Mouse (Mus musculus) hindbrain, postnatal 0 days (tissue): ENCODE measurements at regions not wholly inside any gene's neighbourhood (a gene's known extent, or its start where the extent isn't known, plus 50 kb on each side); places are given as distances from the start of the nearest gene placed in this dataset.

Experiments used
- ATAC-seq: fragments of 200-750 bp; cut with Nextera tagmentation; 2 replicates; pipeline ENCODE4 v1.8.0; 2017; ENCODE audit warnings: mild to moderate bottlenecking, moderate TSS enrichment, moderate library complexity
- DNase-seq: peaks from one replicate; pipeline ENCODE4 v3.0.0-alpha.2; 2015; ENCODE audit warnings: low spot score
- H3K27ac ChIP-seq: fragments of 300-500 bp; sonication (generic); 2 replicates; pipeline ENCODE4 v1.5.1; 2014; ENCODE audit warnings: mild to moderate bottlenecking
- H3K27me3 ChIP-seq: fragments of 300-500 bp; sonication (generic); 2 replicates; pipeline ENCODE4 v1.6.1; 2014; ENCODE audit warnings: low read length, mixed read lengths; ENCODE audit not compliant: insufficient read depth
- H3K36me3 ChIP-seq: fragments of 300-500 bp; sonication (generic); 2 replicates; pipeline ENCODE4 v1.6.1; 2014; ENCODE audit warnings: low read length, mixed read lengths; ENCODE audit not compliant: insufficient read depth
- H3K4me1 ChIP-seq: fragments of 300-500 bp; sonication (generic); 2 replicates; pipeline ENCODE4 v1.6.1; 2014; ENCODE audit warnings: antibody characterized with exemption, low read length, mixed read lengths; ENCODE audit not compliant: insufficient read depth
- H3K4me2 ChIP-seq: fragments of 300-500 bp; sonication (generic); 2 replicates; pipeline ENCODE4 v1.6.1; 2014; ENCODE audit warnings: low read depth, mild to moderate bottlenecking, low read length, moderate library complexity, mixed read lengths
- H3K4me3 ChIP-seq: fragments of 300-500 bp; sonication (generic); 2 replicates; pipeline ENCODE4 v1.5.1; 2014; ENCODE audit warnings: low read length
- H3K9ac ChIP-seq: fragments of 300-500 bp; sonication (generic); replicated peaks from 2 replicates; pipeline ENCODE4 v1.6.1; 2014; ENCODE audit warnings: mild to moderate bottlenecking, low read length, moderate library complexity, mixed read lengths
- H3K9me3 ChIP-seq: fragments of 300-500 bp; sonication (generic); 2 replicates; pipeline ENCODE4 v1.6.1; 2016; ENCODE audit warnings: low read length, mixed read lengths
- CTCF ChIP-seq: IDR thresholded peaks from 2 replicates; pipeline ENCODE4 v1.5.1; 2016; ENCODE audit warnings: antibody characterized with exemption, control low read depth, low read depth
- WGBS: fragments of 180-500 bp; shearing (Covaris S2); extraction: QIAGEN DNeasy Blood & Tissue Kit; methylation state at CpG from one replicate; pipeline ENCODE4 v1.1.7; 2014; 5-methylcytosine and 5-hydroxymethylcytosine counted together

GRCm38 (mm10) chr13:79029974-79030373 lies 830.4 kb upstream of the Nr2f1 start:
- no peaks in the 10 kb centered on the region for H3K9me3 ChIP-seq
- H3K4me2 ChIP-seq: no peak overlapping the region
- H3K9ac ChIP-seq: no peak overlapping the region
- no peaks in the 10 kb centered on the region for H3K36me3 ChIP-seq
- ATAC-seq (no peak), DNase-seq (no peak)
- H3K27me3 ChIP-seq: no peaks in the 10 kb centered on the region
- TF ChIP-seq CTCF: no peak
- no peak overlapping the region for H3K4me3 ChIP-seq
- H3K27ac ChIP-seq: no peak overlapping the region
- H3K4me1 ChIP-seq: no peaks in the 10 kb centered on the region

DNA sequence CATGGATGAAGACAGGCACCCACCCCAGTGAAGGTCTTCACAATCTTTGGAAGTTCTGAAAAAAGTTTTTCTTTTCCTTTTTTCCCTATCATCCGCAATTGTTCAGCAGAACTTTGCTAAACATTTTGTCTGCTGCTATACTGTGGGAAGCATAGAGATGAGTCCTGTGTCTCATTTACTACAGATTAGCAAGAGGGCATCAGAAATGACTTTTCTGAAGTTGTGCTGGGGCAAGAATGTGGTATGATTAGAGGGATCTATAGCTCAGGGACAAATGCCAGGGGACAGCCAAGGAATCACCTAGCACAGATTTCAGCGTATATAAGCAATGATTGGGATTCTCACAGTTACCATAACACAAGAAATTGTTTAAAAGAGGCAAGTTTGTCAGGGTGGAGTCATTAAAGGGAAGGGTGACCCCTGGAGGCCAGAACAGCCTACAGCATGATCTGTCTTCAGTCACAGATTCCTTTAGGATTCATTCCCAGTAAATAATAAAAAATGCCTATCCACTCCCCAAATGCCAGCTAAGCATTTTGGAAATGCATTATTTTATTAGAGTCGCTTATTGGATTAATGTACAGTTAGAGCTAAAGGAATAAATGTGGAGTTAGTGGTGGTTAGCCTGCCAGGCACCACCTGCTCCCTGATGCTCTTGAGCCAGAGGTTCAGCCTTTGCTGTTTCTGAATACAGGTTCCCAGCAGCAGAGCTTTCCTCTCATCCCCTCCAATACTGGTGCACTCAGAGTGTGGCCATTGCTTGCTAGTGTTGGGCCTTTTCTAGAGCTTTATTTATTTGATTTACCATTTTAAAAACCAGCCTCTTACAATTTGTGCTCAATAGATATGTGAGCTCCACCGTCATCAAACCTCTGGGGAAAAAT lies 828.6 kb upstream of the Nr2f1 start:
- Histone ChIP-seq H3K4me3 (no peak overlapping the region), H3K4me1 (no peaks in the 10 kb centered on the region), H3K36me3 (no peaks in the 10 kb centered on the region), H3K9me3 (no peaks in the 10 kb centered on the region), H3K9ac (no peak overlapping the region), H3K27ac (no peak overlapping the region), H3K27me3 (no peaks in the 10 kb centered on the region), H3K4me2 (no peak overlapping the region)
- WGBS: 44% methylated on average over 4 of the region's 4 CpGs
- peak; percentile 56 for DNase-seq
- peak; percentile 68 for TF ChIP-seq CTCF
- no peak for ATAC-seq

DNA sequence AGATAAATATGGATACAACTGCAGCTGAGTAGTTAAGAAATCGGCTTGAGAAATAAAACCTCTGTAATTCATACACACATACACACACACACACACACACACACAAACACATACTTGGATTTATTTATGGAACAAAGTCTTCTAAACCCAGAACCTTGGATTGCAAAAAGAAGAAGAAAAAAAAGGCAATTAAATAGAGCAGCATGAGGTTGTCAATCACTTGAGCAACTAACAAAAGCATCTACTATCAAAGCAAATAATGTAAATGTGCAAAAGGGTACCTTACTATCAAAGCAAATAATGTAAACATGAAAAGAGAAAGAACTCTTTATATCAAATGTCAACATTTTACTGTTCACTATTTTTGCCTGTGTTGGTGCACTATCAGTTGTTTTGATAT lies 826.1 kb upstream of the Nr2f1 start:
- TF ChIP-seq CTCF: no peak
- Histone ChIP-seq H3K9me3 (no peaks in the 10 kb centered on the region), H3K36me3 (no peaks in the 10 kb centered on the region), H3K4me3 (no peak overlapping the region), H3K27me3 (no peaks in the 10 kb centered on the region), H3K9ac (no peak overlapping the region), H3K4me1 (no peaks in the 10 kb centered on the region), H3K4me2 (no peak overlapping the region), H3K27ac (no peak overlapping the region)
- DNase-seq: no peak
- 22% methylated on average over 1 of the region's 1 CpGs for WGBS
- no peak for ATAC-seq

- H3K27me3 ChIP-seq: no peaks in the 10 kb centered on the region
- no peaks in the 10 kb centered on the region for H3K4me1 ChIP-seq
- H3K36me3 ChIP-seq: no peaks in the 10 kb centered on the region
- DNase-seq (peak; percentile 6), ATAC-seq (no peak)
- no peak overlapping the region for H3K9ac ChIP-seq
- H3K4me3 ChIP-seq: no peak overlapping the region
- no peaks in the 10 kb centered on the region for H3K9me3 ChIP-seq
- H3K4me2 ChIP-seq: no peak overlapping the region
- no peak for TF ChIP-seq CTCF
- 71% methylated on average over 2 of the region's 2 CpGs for WGBS
- no peak overlapping the region for H3K27ac ChIP-seq
Observed at GRCm38 (mm10) chr13:79018051-79018450, 818.5 kb upstream of the Nr2f1 start.

GRCm38 (mm10) chr13:79003313-79003712 lies 803.8 kb upstream of the Nr2f1 start:
- H3K9me3 ChIP-seq: no peaks in the 10 kb centered on the region
- no peaks in the 10 kb centered on the region for H3K36me3 ChIP-seq
- 79% methylated on average over 1 of the region's 1 CpGs for WGBS
- H3K27me3 ChIP-seq: no peaks in the 10 kb centered on the region
- no peak overlapping the region for H3K9ac ChIP-seq
- TF ChIP-seq CTCF: no peak
- no peaks in the 10 kb centered on the region for H3K4me1 ChIP-seq
- H3K27ac ChIP-seq: no peak overlapping the region
- no peak for DNase-seq
- no peak for ATAC-seq
- no peak overlapping the region for H3K4me3 ChIP-seq
- no peak overlapping the region for H3K4me2 ChIP-seq

- H3K9me3 ChIP-seq: no peaks in the 10 kb centered on the region
- H3K4me3 ChIP-seq: no peak overlapping the region
- ATAC-seq (no peak), DNase-seq (peak; percentile 7)
- no peaks in the 10 kb centered on the region for H3K36me3 ChIP-seq
- 16% methylated on average over 2 of the region's 2 CpGs for WGBS
- H3K27ac ChIP-seq: no peak overlapping the region
- no peak overlapping the region for H3K4me2 ChIP-seq
- TF ChIP-seq CTCF: no peak
- no peak overlapping the region for H3K9ac ChIP-seq
- no peaks in the 10 kb centered on the region for H3K27me3 ChIP-seq
- H3K4me1 ChIP-seq: no peaks in the 10 kb centered on the region
Observed at GRCm38 (mm10) chr13:78998855-78999254, 799.3 kb upstream of the Nr2f1 start.

DNA sequence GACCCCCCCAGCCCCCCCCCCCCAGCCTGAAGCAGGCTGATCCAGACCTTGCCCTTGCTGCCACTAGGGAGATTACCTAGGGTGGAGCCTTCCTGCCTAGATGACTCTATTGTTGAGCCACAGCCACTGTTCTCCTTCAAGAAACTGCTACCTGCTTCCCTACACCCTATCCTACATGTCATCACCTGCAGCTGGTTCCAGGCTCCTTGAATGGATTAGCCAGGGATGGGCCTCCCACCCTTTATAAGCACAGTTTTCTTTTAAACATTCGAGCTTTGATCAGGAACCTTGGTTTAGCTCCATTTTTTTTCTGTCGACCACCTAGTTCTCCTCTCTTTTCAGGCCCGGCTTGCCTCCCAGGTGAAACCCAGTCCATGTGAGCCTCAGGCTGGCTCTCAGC lies 792.8 kb upstream of the Nr2f1 start:
- no peak overlapping the region for H3K4me2 ChIP-seq
- no peaks in the 10 kb centered on the region for H3K27me3 ChIP-seq
- TF ChIP-seq CTCF: no peak
- no peak overlapping the region for H3K27ac ChIP-seq
- H3K4me1 ChIP-seq: no peaks in the 10 kb centered on the region
- H3K36me3 ChIP-seq: no peaks in the 10 kb centered on the region
- H3K9ac ChIP-seq: no peak overlapping the region
- ATAC-seq: no peak
- H3K9me3 ChIP-seq: no peaks in the 10 kb centered on the region
- no peak overlapping the region for H3K4me3 ChIP-seq
- DNase-seq: no peak
- 89% methylated on average over 3 of the region's 3 CpGs for WGBS
